Mouse (Mus musculus): Measurements from ENCODE around the gene Plekhb1. TPM values are rescaled to one million over a fixed set of nuclear protein-coding genes. Genes with fewer than 3 reads are reported as not detected.
A peak's percentile ranks its signal among the peaks of the same experiment; 100 is the strongest.

The Plekhb1 gene
- total RNA-seq, 2 experiments from 2014 or later, result not detected

- ATAC-seq (ENCODE audit: poor library complexity, severe bottlenecking), result no peak
These were observed 4.1 kb downstream of the Plekhb1 start for GRCm38 (mm10) chr7:100658093-100658578.

DNA sequence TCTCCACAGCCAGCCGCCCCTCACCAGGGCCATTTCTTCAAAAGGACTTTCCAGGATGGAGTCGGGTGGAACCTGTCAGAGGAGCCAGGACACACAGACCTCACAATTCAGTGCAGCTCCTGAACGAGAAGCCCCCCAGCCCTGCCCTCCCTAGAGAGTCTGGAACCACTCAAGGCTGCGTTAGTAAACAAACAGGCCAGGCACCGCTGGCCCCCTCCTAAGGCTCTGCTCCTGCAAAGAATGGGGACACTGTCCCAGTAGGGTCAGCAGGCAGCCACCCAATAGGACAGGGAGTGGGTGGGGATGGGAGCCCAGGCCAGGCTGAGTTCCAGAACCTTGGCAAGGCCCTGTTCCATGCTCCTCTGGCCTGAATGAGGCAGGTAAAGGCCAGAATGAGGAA, 5.5 kb downstream of the Plekhb1 start:
- no peak for ATAC-seq (ENCODE audit: poor library complexity, severe bottlenecking)

DNA sequence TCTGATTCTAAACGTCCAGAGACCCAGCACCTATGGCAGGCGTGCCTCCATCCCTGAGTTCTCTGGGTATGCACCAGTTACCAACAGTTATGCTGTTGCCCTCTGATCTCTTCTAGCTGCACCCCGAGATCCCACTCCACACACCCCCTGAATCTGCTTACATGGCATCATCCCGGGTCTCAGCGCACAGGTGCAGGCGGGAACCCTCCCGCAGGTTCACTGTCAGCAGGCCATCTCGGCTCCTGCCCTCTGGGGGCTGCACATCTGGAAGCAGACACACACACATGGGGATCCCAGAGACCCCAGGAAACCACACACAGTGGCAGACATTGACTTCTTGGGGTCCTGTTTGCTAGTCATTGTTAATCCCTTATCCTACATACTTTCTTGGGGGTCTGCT, 7.8 kb downstream of the Plekhb1 start:
- ATAC-seq (ENCODE audit: poor library complexity, severe bottlenecking), result no peak

- ATAC-seq (ENCODE audit: poor library complexity, severe bottlenecking), result no peak
These were observed 8.5 kb downstream of the Plekhb1 start for GRCm38 (mm10) chr7:100653480-100654266.

DNA sequence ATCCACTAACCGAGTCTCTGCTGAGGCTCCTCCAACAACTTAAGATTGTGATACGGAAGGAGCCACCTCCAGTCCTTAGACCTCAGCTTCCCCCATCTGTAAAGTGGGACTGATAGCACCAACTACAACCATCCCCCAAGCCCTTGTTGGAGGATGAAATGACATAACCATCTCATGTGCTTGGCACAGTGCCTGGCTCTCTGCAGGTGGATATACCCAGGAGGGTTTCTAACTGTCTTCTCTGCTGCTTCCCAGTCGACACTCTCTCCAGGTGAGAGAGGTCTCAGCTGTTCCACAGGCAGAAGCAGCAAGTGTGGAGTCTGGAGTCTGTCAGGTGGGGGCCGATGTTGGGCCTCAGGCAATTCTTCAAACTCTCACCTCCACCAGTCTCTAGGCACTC, 11.2 kb downstream of the Plekhb1 start:
- no peak for ATAC-seq (ENCODE audit: poor library complexity, severe bottlenecking)

- no peak for ATAC-seq (ENCODE audit: poor library complexity, severe bottlenecking)
These were observed 11.8 kb downstream of the Plekhb1 start for GRCm38 (mm10) chr7:100650421-100650820.

- no peak for ATAC-seq (ENCODE audit: poor library complexity, severe bottlenecking)
These were observed 12.4 kb downstream of the Plekhb1 start for GRCm38 (mm10) chr7:100649826-100650225.

- no peak for ATAC-seq (ENCODE audit: poor library complexity, severe bottlenecking)
These were observed 13.1 kb downstream of the Plekhb1 start for GRCm38 (mm10) chr7:100649095-100649494.

DNA sequence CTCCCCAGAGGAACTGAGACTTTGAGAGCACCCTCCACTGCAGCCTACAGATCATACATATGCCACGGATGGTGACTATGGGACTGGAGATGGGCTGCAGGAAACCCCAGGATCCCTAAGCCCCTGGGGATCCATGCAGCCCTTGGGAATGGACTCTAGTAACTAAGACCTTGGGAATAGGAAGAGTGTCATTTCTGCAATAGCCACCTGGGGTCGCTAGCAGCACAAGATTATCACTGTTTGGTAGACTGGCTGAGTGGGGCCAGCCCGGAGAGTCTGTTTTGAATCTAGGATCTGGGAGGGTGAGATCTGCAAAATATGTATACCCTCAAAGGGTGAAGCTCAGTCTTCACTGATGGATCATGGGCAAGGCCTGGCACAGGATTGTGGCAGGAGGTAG, 17.1 kb downstream of the Plekhb1 start:
- ATAC-seq (ENCODE audit: poor library complexity, severe bottlenecking), result no peak

- ATAC-seq (ENCODE audit: poor library complexity, severe bottlenecking), result no peak
These were observed 19.8 kb downstream of the Plekhb1 start for GRCm38 (mm10) chr7:100642413-100642812.

DNA sequence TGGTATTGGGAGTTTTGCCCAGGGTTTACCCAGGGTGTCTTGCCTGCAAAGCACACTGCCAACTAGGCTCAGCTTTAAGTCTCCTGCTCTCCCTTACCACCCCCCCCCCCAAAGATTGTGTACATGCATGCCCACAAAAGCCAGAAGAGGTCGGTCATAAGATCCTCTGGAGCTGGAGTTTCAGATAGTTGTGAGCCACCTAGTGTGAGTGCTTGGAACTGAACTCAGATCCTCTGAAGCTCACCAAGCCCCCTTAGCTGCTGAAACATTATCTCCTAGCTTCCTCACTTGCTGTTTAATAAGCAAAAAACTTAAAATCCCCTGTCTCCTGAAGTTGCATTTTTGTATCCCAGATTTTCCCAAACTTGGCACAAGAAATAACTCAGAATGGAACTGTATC, 24.6 kb downstream of the Plekhb1 start:
- ATAC-seq (ENCODE audit: poor library complexity, severe bottlenecking), result no peak; the same call in 1 of the 2 replicates

- no peak for ATAC-seq (ENCODE audit: poor library complexity, severe bottlenecking)
These were observed 37.7 kb downstream of the Plekhb1 start for GRCm38 (mm10) chr7:100624538-100624937.

- ATAC-seq (ENCODE audit: poor library complexity, severe bottlenecking), result no peak
These were observed 39.9 kb downstream of the Plekhb1 start for GRCm38 (mm10) chr7:100622277-100622676.

DNA sequence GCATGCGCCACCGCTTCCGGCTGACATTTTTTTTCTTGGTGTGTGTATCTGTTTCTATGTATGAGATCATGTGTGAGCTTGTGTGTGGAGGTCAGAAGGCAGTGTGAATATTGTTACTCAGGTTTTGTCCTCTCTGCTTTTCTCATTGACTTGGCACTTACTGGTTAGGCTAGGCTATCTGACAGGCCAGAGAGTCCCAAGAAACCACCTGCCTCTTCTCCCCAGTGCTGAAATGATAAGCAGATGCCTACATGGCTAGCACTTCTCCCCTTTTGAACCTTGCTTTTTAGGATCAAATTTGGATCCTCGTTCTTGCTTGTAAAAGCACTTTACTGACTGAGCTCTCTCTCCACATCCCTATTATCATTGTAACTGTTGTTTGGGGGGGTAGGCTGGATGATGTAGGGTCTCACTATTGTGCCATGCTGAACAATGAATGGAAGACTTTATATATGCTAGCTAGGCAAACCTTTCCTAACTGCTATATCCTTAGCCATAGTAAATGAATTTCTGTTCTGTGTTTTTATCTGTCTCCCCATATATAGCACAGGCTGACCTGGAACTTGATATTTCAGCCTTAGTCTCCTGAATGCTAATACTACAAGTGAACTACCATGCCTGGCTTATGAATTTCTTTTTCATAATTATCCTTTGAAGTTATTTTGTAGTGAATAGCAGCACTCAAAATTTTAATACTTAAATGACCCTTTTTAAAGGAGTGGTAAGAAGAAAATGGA, 45.9 kb downstream of the Plekhb1 start:
- no peak for ATAC-seq (ENCODE audit: poor library complexity, severe bottlenecking)

DNA sequence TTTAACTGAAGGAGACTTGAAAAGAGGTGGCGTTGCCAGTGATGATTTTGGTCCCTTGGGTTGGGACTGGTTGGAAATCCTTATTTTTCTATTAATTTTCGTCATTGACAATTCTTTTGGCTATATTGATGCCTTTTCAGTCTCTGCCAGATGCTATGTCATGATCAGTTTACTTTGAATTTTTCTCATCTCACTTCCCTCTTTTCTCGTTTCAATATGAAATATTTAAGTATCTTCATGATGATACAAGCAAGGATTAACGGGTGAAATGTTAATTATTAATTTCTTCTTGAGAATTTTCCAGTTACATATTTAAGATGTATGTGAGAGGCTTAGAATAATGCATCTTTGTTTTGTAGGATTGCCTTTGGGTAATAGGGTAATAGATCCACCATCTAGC, 53.3 kb downstream of the Plekhb1 start:
- ATAC-seq (ENCODE audit: poor library complexity, severe bottlenecking), result no peak

DNA sequence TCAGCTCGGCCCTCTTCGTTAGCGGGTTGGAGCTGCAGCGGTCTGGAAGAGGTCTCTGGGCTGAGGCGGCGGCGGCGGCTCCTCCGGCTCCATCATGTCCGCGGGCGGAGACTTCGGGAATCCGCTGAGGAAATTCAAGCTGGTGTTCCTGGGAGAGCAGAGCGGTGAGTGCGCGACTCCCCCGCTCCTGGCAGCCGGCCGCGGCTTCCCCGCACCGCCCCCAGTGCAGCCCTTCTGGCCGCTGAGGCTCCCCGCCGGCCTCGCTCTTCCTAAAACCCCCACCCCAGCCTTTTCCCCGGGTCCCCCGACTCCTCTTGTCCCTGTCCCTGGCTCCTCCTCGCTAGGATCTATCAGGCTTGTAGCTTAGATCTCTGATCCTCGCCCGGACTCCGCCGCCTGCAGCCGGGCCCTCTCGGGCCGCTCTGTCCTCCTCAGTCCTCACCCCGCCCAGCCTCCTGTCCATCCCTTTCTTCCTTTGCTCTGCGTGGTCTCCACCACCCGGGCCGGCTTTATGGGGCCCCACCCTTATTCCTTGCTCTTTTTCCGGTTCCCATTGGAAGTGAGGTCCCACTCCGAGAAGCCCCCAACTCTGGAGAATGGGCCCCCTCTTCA, 54.0 kb downstream of the Plekhb1 start, which contains the start of gene Mrpl48:
TSS of gene Mrpl48 (minus strand) at position 172 of the 612 bp plus-strand sequence.
- no peak for ATAC-seq (ENCODE audit: poor library complexity, severe bottlenecking)

GRCm38 (mm10) chr7:100607214-100608129, 54.7 kb downstream of the Plekhb1 start, which contains the start of gene Rab6a:
TSS of gene Rab6a (plus strand) at chr7:100607410.
- peak; percentile 93 for ATAC-seq (ENCODE audit: poor library complexity, severe bottlenecking)

DNA sequence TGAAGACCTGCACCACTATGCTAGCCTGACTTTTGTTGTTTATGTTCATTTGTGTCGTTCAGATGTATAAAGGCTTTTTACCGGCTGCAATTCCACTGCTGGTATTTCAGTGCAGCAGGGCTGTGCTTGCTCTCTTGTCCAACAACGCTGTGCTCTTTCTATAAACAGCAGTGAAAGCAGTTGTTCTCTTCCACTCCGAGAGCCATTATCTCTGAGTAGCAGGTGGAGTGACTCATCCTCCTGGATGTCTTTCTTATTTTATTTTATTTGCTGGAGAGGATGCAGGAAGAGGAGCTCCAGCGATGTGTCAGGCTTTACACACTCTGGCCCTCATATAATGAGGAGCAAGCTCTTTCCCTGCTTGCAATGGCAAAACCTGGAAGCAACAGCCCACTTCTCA, 62.0 kb downstream of the Plekhb1 start:
- no peak for ATAC-seq (ENCODE audit: poor library complexity, severe bottlenecking)

DNA sequence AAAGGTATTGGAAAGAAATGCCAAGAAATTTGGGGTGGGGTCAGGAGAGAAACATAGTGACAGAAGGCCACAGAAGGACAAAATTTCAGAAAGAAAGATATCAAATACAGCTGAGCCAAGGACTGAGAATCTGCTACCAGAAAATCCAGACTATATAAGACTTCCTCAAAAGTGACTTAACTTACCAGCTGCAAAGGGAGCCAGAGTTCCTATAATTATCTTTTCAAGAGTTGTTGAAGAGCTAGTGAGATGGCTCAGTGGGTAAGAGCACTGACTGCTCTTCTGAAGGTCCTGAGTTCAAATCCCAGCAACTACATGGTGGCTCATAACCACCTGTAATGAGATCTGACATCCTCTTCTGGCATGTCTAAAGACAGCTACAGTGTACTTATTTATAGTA, 68.9 kb downstream of the Plekhb1 start:
- no peak for ATAC-seq (ENCODE audit: poor library complexity, severe bottlenecking)
